Mouse (Mus musculus) left cerebral cortex, postnatal 10 days (tissue): ENCODE results near the gene Cend1. TPM values are rescaled to one million over a fixed set of nuclear protein-coding genes. Genes with fewer than 3 reads are reported as not detected.
"Not testable (repeated sequence)": the region's sequence is repeated elsewhere in the genome, so short reads cannot be mapped to it uniquely, and the experiment has no call there.

Experiments
- DNase-seq, 2 experiments: peaks; one replicate each; pipeline ENCODE4 v3.0.0; 2021 to 2022; ENCODE audit warnings: low spot score in 2 of 2, mixed read lengths in 1 of 2; ENCODE audit errors: extremely low spot score in 1 of 2
- intact Hi-C: fragments of 180-260 bp; cut with DNase I; formaldehyde crosslinking; loops from one replicate; pipeline ENCODE4 v1.15.1; 2025
- total RNA-seq, 2 experiments: library from RNA; stranded (reverse); gene quantifications; 2 replicates each; pipeline ENCODE4 v1.2.3; 2021

Cend1 gene
- total RNA-seq, 2 experiments from 2014 or later, result 267 to 296 TPM

GRCm38 (mm10) chr7:141453636-141454035 is 24.3 kb upstream of the Cend1 start:
- DNase-seq, result no peak
- intact Hi-C loops, result no loop called here

GRCm38 (mm10) chr7:141451928-141452327 is 22.6 kb upstream of the Cend1 start:
- intact Hi-C loops, result no loop called here
- DNase-seq, result no peak

- DNase-seq, result peak; percentile 90 to 96
- intact Hi-C loops, result no loop called here
Measured at GRCm38 (mm10) chr7:141447110-141447991, 18.1 kb upstream of the Cend1 start, which contains the start of gene Rplp2. Gene Rplp2, plus strand, starts transcription at chr7:141447370.

- intact Hi-C loops, result not testable (repeated sequence)
Measured at GRCm38 (mm10) chr7:141446374-141446773, 17.1 kb upstream of the Cend1 start.

GRCm38 (mm10) chr7:141443828-141444237 is 14.5 kb upstream of the Cend1 start, which contains the start of gene Pidd1:
Gene Pidd1, minus strand, starts transcription at chr7:141444025.
- DNase-seq, result peak in 1 of 2 experiments; percentile 76
- intact Hi-C loops, result no loop called here

More at GRCm38 (mm10) chr7:141446374-141446773, 17.1 kb upstream of the Cend1 start:
- DNase-seq, result not testable (repeated sequence)

GRCm38 (mm10) chr7:141443081-141443821 is 14.0 kb upstream of the Cend1 start:
- peak in 1 of 2 experiments; percentile 51 for DNase-seq
- intact Hi-C loops, result no loop called here

GRCm38 (mm10) chr7:141442199-141442598 is 12.9 kb upstream of the Cend1 start:
- intact Hi-C loops, result no loop called here

GRCm38 (mm10) chr7:141441460-141441859 is 12.2 kb upstream of the Cend1 start:
- peak in 1 of 2 experiments; percentile 41 for DNase-seq
- intact Hi-C loops, result no loop called here

More at GRCm38 (mm10) chr7:141442199-141442598, 12.9 kb upstream of the Cend1 start:
- peak in 1 of 2 experiments; percentile 28 for DNase-seq

- peak in 1 of 2 experiments; percentile 86 for DNase-seq
- intact Hi-C loops, result no loop called here
Measured at GRCm38 (mm10) chr7:141440613-141441012, 11.3 kb upstream of the Cend1 start.

GRCm38 (mm10) chr7:141439811-141440210 is 10.5 kb upstream of the Cend1 start:
- DNase-seq, result peak in 1 of 2 experiments; percentile 30
- intact Hi-C loops, result no loop called here

- DNase-seq, result no peak
- intact Hi-C loops, result no loop called here
Measured at GRCm38 (mm10) chr7:141439140-141439679, 9.9 kb upstream of the Cend1 start.

- DNase-seq, result peak in 1 of 2 experiments; percentile 44
- intact Hi-C loops, result no loop called here
Measured at GRCm38 (mm10) chr7:141438201-141438968, 9.1 kb upstream of the Cend1 start.

GRCm38 (mm10) chr7:141437178-141438120 is 8.2 kb upstream of the Cend1 start, which contains the start of gene Slc25a22:
Gene Slc25a22, minus strand, starts transcription at chr7:141437892.
- DNase-seq, result peak; percentile 76 to 91
- intact Hi-C loops, result no loop called here

- intact Hi-C loops, result no loop called here
- DNase-seq, result no peak
Measured at GRCm38 (mm10) chr7:141436523-141436892, 7.2 kb upstream of the Cend1 start.

GRCm38 (mm10) chr7:141435856-141436522 is 6.7 kb upstream of the Cend1 start:
- intact Hi-C loops, result no loop called here

GRCm38 (mm10) chr7:141435129-141435855 is 6.0 kb upstream of the Cend1 start:
- intact Hi-C loops, result no loop called here
- DNase-seq, result peak in 1 of 2 experiments; percentile 76

More at GRCm38 (mm10) chr7:141435856-141436522, 6.7 kb upstream of the Cend1 start:
- DNase-seq, result peak in 1 of 2 experiments; percentile 32
